Mouse (Mus musculus) forebrain, embryonic 14.5 days (tissue): ENCODE measurements around the gene Zmynd15. TPM values are rescaled to one million over a fixed set of nuclear protein-coding genes. Genes with fewer than 3 reads are reported as not detected.
"Not testable (repeated sequence)": the region's sequence is repeated elsewhere in the genome, so short reads cannot be mapped to it uniquely, and the experiment has no call there.

Source experiments
- ATAC-seq: fragments of 200-750 bp; cut with Nextera tagmentation; 2 replicates; pipeline ENCODE4 v1.8.0; 2017; ENCODE audit warnings: mild to moderate bottlenecking, moderate library complexity
- DNase-seq: peaks from one replicate; pipeline ENCODE4 v3.0.0-alpha.2; 2015; ENCODE audit warnings: low spot score
- H3K27ac ChIP-seq: fragments of 300-500 bp; sonication (generic); 2 replicates; pipeline ENCODE4 v1.5.1; 2014; ENCODE audit warnings: low read depth, mild to moderate bottlenecking, control low read depth, low read length, moderate library complexity
- H3K27me3 ChIP-seq: fragments of 300-500 bp; sonication (generic); replicated peaks from 2 replicates; pipeline ENCODE4 v1.6.1; 2014; ENCODE audit warnings: low read length, control low read depth, mixed read lengths; ENCODE audit not compliant: control insufficient read depth, insufficient read depth
- H3K36me3 ChIP-seq: fragments of 300-500 bp; sonication (generic); 2 replicates; pipeline ENCODE4 v1.6.1; 2014; ENCODE audit warnings: low read length, control low read depth; ENCODE audit not compliant: control insufficient read depth, insufficient read depth
- H3K4me1 ChIP-seq: fragments of 300-500 bp; sonication (generic); 2 replicates; pipeline ENCODE4 v1.6.1; 2014; ENCODE audit warnings: antibody characterized with exemption, low read length, control low read depth; ENCODE audit not compliant: control insufficient read depth, insufficient read depth
- H3K4me2 ChIP-seq: fragments of 300-500 bp; sonication (generic); 2 replicates; pipeline ENCODE4 v1.6.1; 2014; ENCODE audit warnings: mild to moderate bottlenecking, control low read depth, low read length
- H3K4me3 ChIP-seq: fragments of 300-500 bp; sonication (generic); 2 replicates; pipeline ENCODE4 v1.5.1; 2014; ENCODE audit warnings: low read depth, low read length, control low read depth
- H3K9ac ChIP-seq: fragments of 300-500 bp; sonication (generic); 2 replicates; pipeline ENCODE4 v1.6.1; 2014; ENCODE audit warnings: mild to moderate bottlenecking, low read length, control low read depth, moderate library complexity
- H3K9me3 ChIP-seq: fragments of 300-500 bp; sonication (generic); replicated peaks from 2 replicates; pipeline ENCODE4 v1.6.1; 2016; ENCODE audit warnings: low read length, control low read depth, mixed read lengths; ENCODE audit not compliant: control insufficient read depth
- WGBS: fragments of 180-500 bp; shearing (Covaris S2); extraction: QIAGEN DNeasy Blood & Tissue Kit; methylation state at CpG from one replicate; pipeline ENCODE4 v1.1.7; 2014; 5-methylcytosine and 5-hydroxymethylcytosine counted together
- polyA plus RNA-seq: library from polyadenylated mRNA; unstranded; fragments of >200 nt; fragmentation: Nextera tagmentation; extraction: Ambion mirVana; gene quantifications from 2 replicates; pipeline ENCODE4 v1.2.1, GENCODE M21; 2014

Gene Zmynd15
- polyA plus RNA-seq = 0.19 and 0.42 TPM in 2 replicates

GRCm38 (mm10) chr11:70458688-70459600 is at the start of gene Zmynd15:
Gene Zmynd15 (plus strand): TSS chr11:70459433.
- no peaks in the 10 kb centered on the region for H3K36me3 ChIP-seq
- no peak within 1 kb of the TSS for H3K27ac ChIP-seq
- peaks cover 30% of the 10 kb centered on the region for H3K27me3 ChIP-seq
- peaks cover 7% of the 10 kb centered on the region; the same call in 1 of the 2 replicates for H3K4me1 ChIP-seq
- ATAC-seq = no peak
- DNase-seq = no peak
- peak within 1 kb of the TSS; percentile 36 for H3K4me3 ChIP-seq
- H3K9ac ChIP-seq = peak within 1 kb of the TSS; percentile 63
- H3K4me2 ChIP-seq = peak within 1 kb of the TSS; percentile 68
- 19% methylated on average over 31 of the region's 32 CpGs for WGBS
- H3K9me3 ChIP-seq = no peaks in the 10 kb centered on the region

- peak within 1 kb of the TSS; percentile 65 for H3K27ac ChIP-seq
- peak; percentile 98 for DNase-seq
- H3K9me3 ChIP-seq = no peaks in the 10 kb centered on the region
- H3K4me3 ChIP-seq = peak within 1 kb of the TSS; percentile 99
- H3K9ac ChIP-seq = peak within 1 kb of the TSS; percentile 97
- no peaks in the 10 kb centered on the region for H3K27me3 ChIP-seq
- H3K36me3 ChIP-seq = peaks cover 12% of the 10 kb centered on the region
- peaks cover 9% of the 10 kb centered on the region for H3K4me1 ChIP-seq
- peak; percentile 99 for ATAC-seq
- H3K4me2 ChIP-seq = peak within 1 kb of the TSS; percentile 79
- under 1% methylated on average over 59 of the region's 59 CpGs for WGBS
These were observed 49.5 kb upstream of the Zmynd15 start, which contains the start of gene Pelp1 for GRCm38 (mm10) chr11:70409594-70410296. Gene Pelp1 (minus strand): TSS chr11:70410031.

- peak overlapping the region; percentile 79 for H3K4me2 ChIP-seq
- WGBS = 63% methylated on average over 6 of the region's 6 CpGs
- peak overlapping the region; percentile 99 for H3K4me3 ChIP-seq
- H3K9ac ChIP-seq = peak overlapping the region; percentile 97
- ATAC-seq (no peak), DNase-seq (no peak)
- peak overlapping the region; percentile 65 for H3K27ac ChIP-seq
- H3K9me3 ChIP-seq = no peaks in the 10 kb centered on the region
- H3K4me1 ChIP-seq = peaks cover 9% of the 10 kb centered on the region
- no peaks in the 10 kb centered on the region for H3K27me3 ChIP-seq
- H3K36me3 ChIP-seq = peaks cover 7% of the 10 kb centered on the region
These were observed 49.0 kb upstream of the Zmynd15 start for GRCm38 (mm10) chr11:70410297-70410643.

GRCm38 (mm10) chr11:70412591-70412990 is 46.6 kb upstream of the Zmynd15 start:
- no peak for DNase-seq
- WGBS = 82% methylated on average over 5 of the region's 5 CpGs
- Histone ChIP-seq H3K4me2 (no peak overlapping the region), H3K9me3 (no peaks in the 10 kb centered on the region), H3K36me3 (no peaks in the 10 kb centered on the region), H3K9ac (no peak overlapping the region), H3K4me3 (no peak overlapping the region), H3K4me1 (peaks cover 9% of the 10 kb centered on the region), H3K27me3 (no peaks in the 10 kb centered on the region), H3K27ac (no peak overlapping the region)
- ATAC-seq = no peak

GRCm38 (mm10) chr11:70413961-70414360 is 45.3 kb upstream of the Zmynd15 start:
- ATAC-seq = no peak

GRCm38 (mm10) chr11:70418199-70418598 is 41.0 kb upstream of the Zmynd15 start:
- DNase-seq (no peak), ATAC-seq (no peak)
- Histone ChIP-seq H3K4me2 (no peak overlapping the region), H3K9ac (no peak overlapping the region), H3K27me3 (no peaks in the 10 kb centered on the region), H3K36me3 (no peaks in the 10 kb centered on the region), H3K9me3 (no peaks in the 10 kb centered on the region), H3K4me1 (no peaks in the 10 kb centered on the region), H3K4me3 (no peak overlapping the region), H3K27ac (no peak overlapping the region)
- WGBS = 69% methylated on average over 4 of the region's 4 CpGs

More at GRCm38 (mm10) chr11:70413961-70414360, 45.3 kb upstream of the Zmynd15 start:
- DNase-seq = peak; percentile 89
- no peaks in the 10 kb centered on the region for H3K9me3 ChIP-seq
- H3K4me2 ChIP-seq = no peak overlapping the region
- no peak overlapping the region for H3K27ac ChIP-seq
- H3K4me1 ChIP-seq = peaks cover 2% of the 10 kb centered on the region; the same call in 1 of the 2 replicates
- H3K27me3 ChIP-seq = no peaks in the 10 kb centered on the region
- H3K4me3 ChIP-seq = no peak overlapping the region
- no peaks in the 10 kb centered on the region for H3K36me3 ChIP-seq
- H3K9ac ChIP-seq = no peak overlapping the region
- 7% methylated on average over 3 of the region's 3 CpGs for WGBS

GRCm38 (mm10) chr11:70419486-70419885 is 39.7 kb upstream of the Zmynd15 start:
- 79% methylated on average over 5 of the region's 5 CpGs for WGBS
- H3K27me3 ChIP-seq = no peaks in the 10 kb centered on the region
- no peaks in the 10 kb centered on the region for H3K36me3 ChIP-seq
- no peak overlapping the region for H3K9ac ChIP-seq
- no peak overlapping the region for H3K4me3 ChIP-seq
- no peak overlapping the region for H3K27ac ChIP-seq
- DNase-seq = no peak
- H3K4me1 ChIP-seq = no peaks in the 10 kb centered on the region
- H3K9me3 ChIP-seq = no peaks in the 10 kb centered on the region
- no peak overlapping the region for H3K4me2 ChIP-seq
- no peak for ATAC-seq

GRCm38 (mm10) chr11:70426598-70426997 is 32.6 kb upstream of the Zmynd15 start:
- H3K36me3 ChIP-seq, H3K27ac ChIP-seq, H3K9ac ChIP-seq, H3K4me3 ChIP-seq, H3K4me1 ChIP-seq, H3K4me2 ChIP-seq, DNase-seq, ATAC-seq, H3K9me3 ChIP-seq, H3K27me3 ChIP-seq: not testable (repeated sequence)
- 63% methylated on average over 6 of the region's 6 CpGs for WGBS
